Mouse (Mus musculus) kidney, adult 2 months (tissue): ENCODE data around the gene Trrap.

Experiments
- CTCF ChIP-seq: fragments of 200-500 bp; conservative IDR thresholded peaks from 2 replicates; pipeline ENCODE4 v1.5.1; 2011; ENCODE audit warnings: low read depth, mild to moderate bottlenecking, control low read depth, low read length, moderate library complexity, mixed read lengths; ENCODE audit not compliant: insufficient read depth, insufficient read length
- POLR2A ChIP-seq: fragments of 200-500 bp; IDR thresholded peaks from one replicate; pipeline ENCODE4 v1.6.1; 2011; ENCODE audit warnings: low read depth, low read length, control low read depth

- TF ChIP-seq CTCF (no peak), POLR2A (no peak)
Measured at GRCm38 (mm10) chr5:144872326-144872725, 104.8 kb downstream of the Trrap start.
